Mouse (Mus musculus): Measurements from ENCODE around the gene Sec14l3. TPM values are rescaled to one million over a fixed set of nuclear protein-coding genes. Genes with fewer than 3 reads are reported as not detected.
"Not testable (repeated sequence)": the region's sequence is repeated elsewhere in the genome, so short reads cannot be mapped to it uniquely, and the experiment has no call there.

Gene Sec14l3
- polyA plus RNA-seq (2012; rRNA removed), result 0.23 and 0.29 TPM in 2 replicates

- TF ChIP-seq CTCF (IDR thresholded peaks at IDR 0.05; ENCODE audit: borderline replicate concordance, extremely low read depth, insufficient read depth, insufficient read length) (no peak), POLR2A (IDR thresholded peaks at IDR 0.05; ENCODE audit: borderline replicate concordance, extremely low read depth, insufficient read depth, insufficient read length, poor library complexity, severe bottlenecking) (no peak)
- DNase-seq (ENCODE audit: low read depth), result no peak
Observed at GRCm38 (mm10) chr11:4064627-4065122, at the start of gene Sec14l3. Sec14l3 (plus strand) TSS chr11:4064841.

GRCm38 (mm10) chr11:4015796-4016195 lies 48.8 kb upstream of the Sec14l3 start:
- not testable (repeated sequence) for DNase-seq (ENCODE audit: low read depth)

DNA sequence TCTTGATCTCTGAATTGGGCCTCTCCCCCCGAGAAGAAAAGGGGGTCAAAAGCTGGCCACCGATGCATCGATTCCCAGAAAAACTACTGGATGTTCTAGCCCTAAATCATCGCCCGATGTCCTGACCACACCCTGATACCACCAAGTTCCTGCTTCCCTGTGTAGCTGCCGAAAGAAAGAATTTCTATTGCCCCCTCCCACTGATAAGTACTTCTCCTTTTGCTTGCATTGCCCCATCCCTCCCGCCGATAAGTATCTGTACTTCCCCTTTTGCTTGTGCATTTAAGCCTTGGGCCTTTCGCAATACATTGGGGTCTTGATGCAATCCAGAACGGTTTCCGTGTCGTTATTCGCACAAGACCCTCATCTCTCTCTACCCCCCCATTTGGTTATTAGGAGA lies 42.5 kb upstream of the Sec14l3 start:
- not testable (repeated sequence) for DNase-seq (ENCODE audit: low read depth)

GRCm38 (mm10) chr11:4023321-4023720 lies 41.3 kb upstream of the Sec14l3 start:
- no peak for TF ChIP-seq POLR2A (IDR thresholded peaks at IDR 0.05; ENCODE audit: borderline replicate concordance, extremely low read depth, insufficient read depth, insufficient read length, poor library complexity, severe bottlenecking)
- no peak for DNase-seq (ENCODE audit: low read depth)

DNA sequence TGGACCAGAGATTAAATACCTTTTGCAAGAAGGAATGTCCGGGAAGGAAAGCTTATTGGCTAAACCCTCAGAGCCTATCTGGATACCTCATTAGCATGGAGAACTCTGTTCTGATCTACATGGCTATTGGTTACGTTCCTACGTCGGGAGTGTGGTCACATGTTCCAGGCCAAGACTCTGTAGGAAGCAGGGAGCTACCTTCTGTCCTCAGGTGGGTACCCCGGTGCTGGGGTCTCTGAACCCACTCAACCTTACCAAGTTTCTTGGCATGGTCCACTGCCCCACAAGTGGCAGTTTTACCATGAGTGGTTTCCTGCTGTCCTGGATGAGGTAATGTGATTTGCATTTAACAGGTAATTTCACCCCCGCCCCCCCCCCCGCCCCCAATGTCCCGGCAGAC lies 37.6 kb upstream of the Sec14l3 start:
- no peak for TF ChIP-seq CTCF (IDR thresholded peaks at IDR 0.05; ENCODE audit: borderline replicate concordance, extremely low read depth, insufficient read depth, insufficient read length)
- no peak for TF ChIP-seq POLR2A (IDR thresholded peaks at IDR 0.05; ENCODE audit: borderline replicate concordance, extremely low read depth, insufficient read depth, insufficient read length, poor library complexity, severe bottlenecking)
- no peak for DNase-seq (ENCODE audit: low read depth)

DNA sequence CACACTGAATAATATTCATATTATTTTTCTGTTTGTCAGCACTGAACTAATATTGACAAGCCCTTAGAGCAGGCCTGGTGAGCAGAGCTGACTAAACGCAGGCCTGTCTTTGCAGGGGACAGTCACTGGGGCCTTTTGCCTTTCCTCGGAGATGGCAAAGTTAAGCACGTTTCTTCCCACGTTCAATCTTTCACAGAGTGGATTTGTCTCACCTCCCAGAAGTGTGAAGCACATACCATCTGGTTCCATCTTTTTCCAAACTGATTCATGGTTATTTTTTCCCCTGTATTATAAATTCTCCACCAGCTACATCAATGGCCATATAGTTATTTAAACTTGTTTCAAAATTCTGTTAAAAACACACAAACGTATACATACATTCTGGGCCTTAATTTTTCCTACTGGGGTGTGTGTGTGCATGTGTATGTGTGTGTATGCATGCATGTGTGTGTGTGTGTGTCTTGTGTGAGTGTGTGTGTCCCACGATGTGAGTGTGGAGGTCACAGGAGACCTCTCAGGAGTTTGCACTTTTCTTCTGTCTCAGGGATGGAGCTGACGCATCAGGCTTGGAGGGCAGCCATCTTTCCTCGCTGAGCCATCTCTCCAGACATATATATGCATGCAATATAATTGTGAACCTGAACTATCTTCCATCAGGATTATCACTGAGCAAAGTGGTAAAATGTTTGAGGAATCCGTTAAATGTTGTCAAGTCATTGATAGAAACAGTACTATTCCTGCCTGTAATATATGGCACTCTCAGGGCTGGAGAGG lies 36.9 kb upstream of the Sec14l3 start:
- peak; percentile 46 for DNase-seq (ENCODE audit: low read depth)
- TF ChIP-seq CTCF (IDR thresholded peaks at IDR 0.05; ENCODE audit: borderline replicate concordance, extremely low read depth, insufficient read depth, insufficient read length) (no peak), POLR2A (IDR thresholded peaks at IDR 0.05; ENCODE audit: borderline replicate concordance, extremely low read depth, insufficient read depth, insufficient read length, poor library complexity, severe bottlenecking) (no peak)

GRCm38 (mm10) chr11:4029343-4029742 lies 35.3 kb upstream of the Sec14l3 start:
- DNase-seq (ENCODE audit: low read depth), result no peak
- no peak for TF ChIP-seq CTCF (IDR thresholded peaks at IDR 0.05; ENCODE audit: borderline replicate concordance, extremely low read depth, insufficient read depth, insufficient read length)

- no peak for DNase-seq (ENCODE audit: low read depth)
- no peak for TF ChIP-seq POLR2A (IDR thresholded peaks at IDR 0.05; ENCODE audit: borderline replicate concordance, extremely low read depth, insufficient read depth, insufficient read length, poor library complexity, severe bottlenecking)
- no peak for TF ChIP-seq CTCF (IDR thresholded peaks at IDR 0.05; ENCODE audit: borderline replicate concordance, extremely low read depth, insufficient read depth, insufficient read length)
Observed at GRCm38 (mm10) chr11:4031126-4031941, 33.3 kb upstream of the Sec14l3 start, which contains the start of gene Sec14l4. Sec14l4 (plus strand) TSS chr11:4031462.

DNA sequence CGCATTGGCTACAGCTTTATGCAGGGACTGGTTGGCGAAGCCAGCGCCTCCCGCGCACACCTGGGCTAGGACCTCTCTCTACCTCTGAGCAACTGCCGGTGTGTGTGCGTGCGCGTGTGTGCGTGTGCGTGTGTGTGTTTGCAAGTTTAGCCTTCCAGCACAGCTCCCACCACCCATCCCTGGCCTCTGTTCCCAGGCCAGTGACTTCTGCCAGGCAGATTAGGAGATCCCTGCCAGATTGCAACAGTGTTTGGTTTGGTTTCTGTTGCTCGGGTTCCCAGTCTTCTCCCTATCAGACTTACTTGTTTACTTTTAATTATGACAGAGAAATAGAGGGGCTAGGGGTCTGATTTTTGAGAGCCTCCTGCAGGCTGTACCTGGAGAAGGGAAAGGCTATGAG lies 32.7 kb upstream of the Sec14l3 start:
- DNase-seq (ENCODE audit: low read depth), result no peak

GRCm38 (mm10) chr11:4033471-4033870 lies 31.2 kb upstream of the Sec14l3 start:
- TF ChIP-seq CTCF (IDR thresholded peaks at IDR 0.05; ENCODE audit: borderline replicate concordance, extremely low read depth, insufficient read depth, insufficient read length), result no peak
- TF ChIP-seq POLR2A (IDR thresholded peaks at IDR 0.05; ENCODE audit: borderline replicate concordance, extremely low read depth, insufficient read depth, insufficient read length, poor library complexity, severe bottlenecking), result no peak
- no peak for DNase-seq (ENCODE audit: low read depth)

More for the DNA sequence above, 32.7 kb upstream of the Sec14l3 start:
- TF ChIP-seq POLR2A (IDR thresholded peaks at IDR 0.05; ENCODE audit: borderline replicate concordance, extremely low read depth, insufficient read depth, insufficient read length, poor library complexity, severe bottlenecking) (no peak), CTCF (IDR thresholded peaks at IDR 0.05; ENCODE audit: borderline replicate concordance, extremely low read depth, insufficient read depth, insufficient read length) (no peak)

- DNase-seq (ENCODE audit: low read depth), result no peak
- TF ChIP-seq CTCF (IDR thresholded peaks at IDR 0.05; ENCODE audit: borderline replicate concordance, extremely low read depth, insufficient read depth, insufficient read length) (no peak), POLR2A (IDR thresholded peaks at IDR 0.05; ENCODE audit: borderline replicate concordance, extremely low read depth, insufficient read depth, insufficient read length, poor library complexity, severe bottlenecking) (no peak)
Observed at GRCm38 (mm10) chr11:4034169-4034568, 30.5 kb upstream of the Sec14l3 start.
